Mouse (Mus musculus): Measurements from ENCODE around the gene Smchd1.
"Not testable (repeated sequence)": the region's sequence is repeated elsewhere in the genome, so short reads cannot be mapped to it uniquely, and the experiment has no call there.

Gene Smchd1

GRCm38 (mm10) chr17:71444718-71445117, 30.4 kb downstream of the Smchd1 start:
- no peak for DNase-seq

- no peak for DNase-seq
These were observed 31.0 kb downstream of the Smchd1 start for GRCm38 (mm10) chr17:71444126-71444525.

DNA sequence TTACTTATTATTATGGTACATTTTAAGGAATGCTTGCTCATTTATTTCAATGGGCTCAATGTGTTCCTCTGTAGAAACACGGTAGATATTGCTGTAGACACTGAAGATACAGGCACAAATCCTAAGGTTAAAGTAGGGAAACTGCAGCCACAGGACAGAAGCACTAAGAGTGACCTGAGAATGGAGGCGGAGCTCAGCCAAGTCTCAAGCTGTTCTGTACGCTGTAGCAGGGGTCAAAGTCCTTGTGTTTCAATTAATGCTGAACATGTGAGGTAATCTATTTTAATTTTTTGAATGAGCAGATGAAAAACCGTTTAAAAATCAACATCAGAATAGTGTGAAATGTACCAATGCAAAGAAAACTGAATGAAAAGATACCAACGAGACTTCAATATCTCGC, 31.9 kb downstream of the Smchd1 start:
- no peak for DNase-seq

- not testable (repeated sequence) for DNase-seq
These were observed 52.6 kb downstream of the Smchd1 start for GRCm38 (mm10) chr17:71422502-71422901.

- not testable (repeated sequence) for DNase-seq
These were observed 55.7 kb downstream of the Smchd1 start for GRCm38 (mm10) chr17:71419448-71419847.

DNA sequence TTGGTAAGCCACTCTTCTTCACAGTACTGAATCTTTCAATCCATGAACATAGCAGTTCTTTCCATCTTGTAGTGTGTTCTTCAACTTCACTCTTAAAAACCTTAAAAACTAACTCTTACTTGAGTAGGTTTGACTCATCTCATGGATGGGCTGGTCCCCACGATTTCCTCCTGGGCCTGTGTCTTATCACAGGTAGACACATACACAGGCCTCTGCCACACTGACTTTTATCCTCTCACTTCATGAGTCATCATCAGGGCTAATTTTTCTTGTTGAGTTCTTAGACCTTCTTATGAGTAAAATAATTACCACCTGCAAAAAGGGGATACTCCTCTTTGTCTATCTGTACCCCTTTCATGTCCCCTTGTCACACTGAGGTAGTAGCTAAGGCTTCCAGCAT, 58.1 kb downstream of the Smchd1 start:
- no peak for DNase-seq

GRCm38 (mm10) chr17:71387401-71387800, 87.7 kb downstream of the Smchd1 start:
- DNase-seq = peak in 1 of 2 experiments; percentile 13

DNA sequence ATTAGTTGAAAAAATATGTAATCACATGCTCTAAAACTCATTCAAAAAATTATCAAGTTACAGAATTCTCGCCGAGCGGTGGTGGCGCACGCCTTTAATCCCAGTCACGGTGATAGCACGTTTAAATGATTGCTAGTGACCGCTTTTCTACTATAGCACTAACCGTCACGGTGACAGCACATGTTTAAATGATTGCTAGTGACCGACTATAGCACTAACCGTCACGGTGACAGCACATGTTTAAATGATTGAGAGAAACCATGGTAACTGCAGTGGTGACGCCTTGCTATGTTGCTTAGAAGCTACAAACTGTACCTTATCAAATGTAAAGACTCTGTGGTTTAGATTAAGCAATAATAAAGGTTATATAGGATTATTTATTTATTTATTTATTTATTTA, 94.8 kb downstream of the Smchd1 start:
- no peak for DNase-seq

DNA sequence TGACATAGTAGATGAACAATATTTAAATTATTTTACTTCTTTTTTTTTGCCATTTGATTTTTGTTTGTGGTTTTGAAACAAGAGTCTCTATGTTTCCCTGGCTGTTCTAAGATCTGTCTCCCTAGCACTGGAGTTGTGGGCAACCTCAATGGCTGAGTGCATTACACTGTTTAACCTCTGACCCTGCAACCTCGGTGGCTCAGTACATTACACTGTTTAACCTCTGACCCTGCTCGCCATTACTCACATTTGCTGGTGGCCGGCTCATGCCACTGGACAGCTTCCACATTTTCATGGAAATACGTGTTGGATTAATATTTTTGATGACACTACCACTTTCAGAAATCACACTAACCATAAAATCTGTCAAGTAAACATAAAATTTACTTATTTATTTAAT, 97.2 kb downstream of the Smchd1 start:
- DNase-seq = no peak

DNA sequence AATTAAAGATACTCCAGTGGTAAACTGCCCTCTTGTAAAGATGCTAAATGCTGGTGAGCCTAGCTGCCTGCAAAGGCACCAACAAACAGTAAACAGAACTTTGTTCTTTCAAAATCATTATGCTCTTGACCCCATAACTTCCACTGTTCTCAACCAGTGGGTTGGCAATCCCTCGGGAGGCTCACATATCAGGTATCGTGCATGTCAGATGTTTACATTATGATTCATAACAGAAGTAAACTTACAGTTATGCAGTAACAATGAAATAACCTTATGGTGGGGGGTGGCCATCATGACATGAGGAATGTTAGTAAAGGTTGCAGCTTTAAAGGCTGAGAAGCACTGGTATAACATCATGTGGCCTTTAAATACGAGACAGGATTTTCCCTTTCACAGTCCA, 119.6 kb downstream of the Smchd1 start:
- DNase-seq = peak in 1 of 2 experiments; percentile 3

- DNase-seq = no peak
These were observed 120.9 kb downstream of the Smchd1 start for GRCm38 (mm10) chr17:71354205-71354604.

DNA sequence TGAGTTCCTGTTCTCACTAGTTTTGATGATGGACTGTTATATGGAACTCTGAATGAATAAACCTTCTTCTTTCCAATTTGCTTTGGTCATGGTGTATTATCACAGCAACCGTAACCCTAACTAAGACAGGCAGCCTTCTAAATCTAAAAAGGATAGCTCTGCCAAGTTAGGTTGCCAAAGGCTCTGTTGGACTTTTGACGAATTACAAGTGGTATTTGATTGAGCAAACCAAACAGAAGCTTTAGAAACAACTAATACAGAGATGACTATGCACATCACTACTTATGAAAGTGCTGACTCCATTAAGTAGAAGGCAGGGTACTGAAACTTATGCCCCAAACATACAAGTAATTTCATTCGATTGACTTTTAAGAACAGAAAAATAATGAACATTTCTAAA, 127.0 kb downstream of the Smchd1 start:
- no peak for DNase-seq

- DNase-seq = no peak
These were observed 133.1 kb downstream of the Smchd1 start for GRCm38 (mm10) chr17:71342006-71342405.

DNA sequence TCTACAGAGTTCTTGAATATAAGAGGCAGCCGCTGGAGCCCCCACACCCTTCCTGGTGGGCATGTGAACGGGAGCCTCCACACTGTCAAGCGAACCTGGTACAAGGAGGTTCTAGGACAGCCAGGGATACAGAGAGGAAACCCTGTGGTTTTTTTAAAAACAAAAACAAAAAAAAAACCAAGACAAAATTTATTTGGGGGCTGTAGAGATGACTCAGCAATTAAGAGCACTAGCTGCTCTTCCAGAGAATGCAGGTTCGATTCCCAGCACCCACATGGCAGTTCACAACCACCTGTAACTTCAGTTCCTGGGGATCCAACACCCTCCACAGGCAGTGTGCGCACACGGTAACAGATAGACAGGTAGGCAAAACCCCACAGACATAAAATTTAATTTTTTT, 136.5 kb downstream of the Smchd1 start:
- no peak for DNase-seq

- DNase-seq = no peak
These were observed 137.6 kb downstream of the Smchd1 start for GRCm38 (mm10) chr17:71337546-71337945.

GRCm38 (mm10) chr17:71336421-71336820, 138.7 kb downstream of the Smchd1 start:
- peak in 1 of 2 experiments; percentile 10 for DNase-seq

DNA sequence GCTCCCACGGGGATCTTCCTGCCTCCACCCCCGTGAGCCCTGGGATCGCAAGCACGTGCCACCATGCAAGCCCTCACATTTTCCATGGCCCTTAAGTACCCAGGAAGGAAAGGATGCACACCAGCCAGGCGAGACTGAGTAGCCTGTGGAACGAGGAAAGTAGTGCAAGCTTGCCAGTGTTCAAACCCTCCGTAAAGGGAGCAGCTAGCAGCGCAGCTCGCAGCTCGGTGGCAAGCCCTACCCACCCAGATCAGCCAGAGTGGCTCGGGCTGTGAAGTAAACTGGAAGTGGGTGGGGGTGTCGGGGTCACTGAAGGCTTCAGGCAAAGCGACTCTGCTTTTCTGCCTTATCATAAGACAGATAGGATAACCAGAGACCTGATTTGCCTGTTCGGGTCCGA, 142.8 kb downstream of the Smchd1 start:
- DNase-seq = no peak

DNA sequence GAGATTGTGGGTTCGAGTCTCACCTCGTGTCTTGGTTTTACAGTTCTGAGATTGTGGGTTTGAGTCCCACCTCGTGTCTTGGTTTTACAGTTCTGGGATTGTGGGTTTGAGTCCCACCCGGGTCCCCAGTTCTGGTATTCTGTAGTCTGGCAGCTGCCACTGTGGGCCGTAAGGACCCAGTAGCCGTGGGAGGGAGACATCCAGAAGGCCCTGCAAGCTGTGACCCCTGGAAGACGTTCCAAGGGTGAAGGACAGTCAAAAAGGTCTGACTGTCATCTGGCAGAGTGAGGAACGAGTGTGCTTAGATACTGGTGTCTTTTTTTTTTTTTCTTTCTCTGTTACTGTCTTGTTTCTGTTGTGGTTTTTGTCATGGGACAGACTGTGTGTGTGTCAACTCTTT, 154.4 kb downstream of the Smchd1 start:
- not testable (repeated sequence) for DNase-seq

DNA sequence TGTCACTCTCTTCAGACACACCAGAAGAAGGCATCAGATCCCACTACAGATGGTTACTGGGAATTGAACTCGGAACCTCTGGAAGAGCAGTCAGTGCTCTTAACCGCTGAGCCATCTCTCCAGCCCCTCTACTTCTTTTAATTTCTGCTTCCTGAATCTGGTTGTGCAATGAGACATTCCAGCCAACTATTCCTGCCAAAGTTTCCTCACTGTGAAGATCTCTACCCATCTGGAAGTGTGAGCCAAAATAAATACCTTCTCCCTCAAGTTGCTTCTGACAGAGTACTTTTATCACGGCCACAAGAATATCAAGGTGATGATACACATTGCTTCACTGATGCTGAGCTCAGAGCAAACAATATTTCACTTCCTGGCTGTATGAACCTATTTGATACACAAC, 155.8 kb downstream of the Smchd1 start:
- DNase-seq = no peak

DNA sequence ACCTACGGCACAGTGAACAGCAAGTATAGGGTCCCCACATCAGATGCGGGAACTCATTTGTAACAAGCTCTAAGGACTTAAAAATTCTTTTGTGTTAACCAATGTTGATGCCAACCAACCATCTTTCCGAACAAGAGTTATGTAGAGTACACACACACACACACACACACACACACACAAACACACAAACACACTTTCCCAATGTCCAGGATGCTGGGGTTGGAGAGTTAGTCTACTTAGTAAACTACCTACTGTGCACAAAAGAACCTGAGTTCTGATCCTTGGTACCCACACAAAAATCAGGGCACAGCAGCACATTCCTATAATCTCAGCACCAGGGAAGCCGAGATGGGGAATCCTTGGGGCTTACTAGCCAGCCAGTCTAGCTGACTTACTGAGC, 157.6 kb downstream of the Smchd1 start:
- DNase-seq = no peak

DNA sequence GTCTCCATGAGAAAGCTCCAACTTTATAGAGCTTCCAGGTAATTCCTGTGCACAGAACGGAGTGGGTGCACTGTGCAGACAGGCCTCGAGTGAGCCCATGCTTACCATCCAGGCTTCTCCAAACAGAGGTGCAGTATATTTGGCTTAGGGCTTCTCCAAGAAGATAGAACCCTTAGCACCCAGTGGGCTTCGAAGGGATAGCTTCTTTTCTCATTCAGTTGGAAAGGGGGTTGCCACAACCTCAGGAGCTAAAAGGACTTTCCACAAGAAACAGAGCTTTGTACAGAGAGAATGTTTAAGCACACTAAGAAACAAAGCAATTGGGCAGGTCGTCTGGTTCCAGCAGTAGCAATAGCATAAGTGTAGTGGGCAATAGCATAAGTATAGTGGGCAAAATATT, 160.8 kb downstream of the Smchd1 start:
- DNase-seq = no peak

- no peak for DNase-seq
These were observed 163.6 kb downstream of the Smchd1 start, which contains the start of gene Emilin2 for GRCm38 (mm10) chr17:71311340-71312171. Gene Emilin2, minus strand, starts transcription at chr17:71311978.

DNA sequence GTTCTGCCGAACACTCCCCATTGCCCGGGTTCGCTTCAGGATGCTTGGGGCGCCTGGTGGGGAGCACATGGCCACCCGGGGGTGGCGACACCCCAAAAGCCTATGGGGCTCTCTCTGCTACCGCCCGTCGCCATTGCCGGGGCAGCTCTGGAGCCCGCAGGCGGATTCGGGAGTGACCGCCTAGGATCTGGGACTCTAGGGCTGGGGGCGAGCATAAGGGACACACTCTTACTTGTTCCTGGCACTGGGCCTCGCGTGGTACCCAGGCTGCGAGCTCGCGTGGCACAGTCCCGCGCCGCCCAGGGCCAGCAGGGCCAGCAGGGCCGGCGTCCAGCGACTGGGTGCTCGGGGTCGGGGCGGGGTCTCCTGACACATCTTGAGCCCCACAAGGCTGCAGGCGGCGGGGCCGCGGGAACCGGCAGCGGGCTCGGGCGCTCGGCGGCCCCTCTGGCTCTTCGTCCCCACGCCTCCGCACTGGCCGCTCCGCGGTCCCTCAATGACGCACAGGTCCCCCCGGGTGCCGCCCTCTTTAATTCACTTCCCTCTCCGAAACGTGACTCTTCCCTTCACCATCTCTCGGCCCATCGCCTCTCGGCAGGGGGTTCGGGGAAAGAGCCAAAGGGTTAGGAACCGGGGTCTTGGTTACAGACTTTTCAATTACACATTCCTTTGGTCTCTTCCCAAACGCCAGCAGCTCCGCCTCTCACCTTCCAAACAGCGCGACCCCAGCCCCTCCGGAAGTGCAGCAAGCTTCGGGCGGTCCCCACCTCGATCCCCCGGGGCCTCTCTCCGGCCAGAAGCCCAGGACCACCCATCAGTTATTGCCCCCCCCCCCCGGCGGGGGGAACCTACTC, 164.4 kb downstream of the Smchd1 start:
- peak; percentile 48 to 53 for DNase-seq
